Comparison of ENCODE assay signal across 24 mouse cellular contexts in the genomic region with DNA sequence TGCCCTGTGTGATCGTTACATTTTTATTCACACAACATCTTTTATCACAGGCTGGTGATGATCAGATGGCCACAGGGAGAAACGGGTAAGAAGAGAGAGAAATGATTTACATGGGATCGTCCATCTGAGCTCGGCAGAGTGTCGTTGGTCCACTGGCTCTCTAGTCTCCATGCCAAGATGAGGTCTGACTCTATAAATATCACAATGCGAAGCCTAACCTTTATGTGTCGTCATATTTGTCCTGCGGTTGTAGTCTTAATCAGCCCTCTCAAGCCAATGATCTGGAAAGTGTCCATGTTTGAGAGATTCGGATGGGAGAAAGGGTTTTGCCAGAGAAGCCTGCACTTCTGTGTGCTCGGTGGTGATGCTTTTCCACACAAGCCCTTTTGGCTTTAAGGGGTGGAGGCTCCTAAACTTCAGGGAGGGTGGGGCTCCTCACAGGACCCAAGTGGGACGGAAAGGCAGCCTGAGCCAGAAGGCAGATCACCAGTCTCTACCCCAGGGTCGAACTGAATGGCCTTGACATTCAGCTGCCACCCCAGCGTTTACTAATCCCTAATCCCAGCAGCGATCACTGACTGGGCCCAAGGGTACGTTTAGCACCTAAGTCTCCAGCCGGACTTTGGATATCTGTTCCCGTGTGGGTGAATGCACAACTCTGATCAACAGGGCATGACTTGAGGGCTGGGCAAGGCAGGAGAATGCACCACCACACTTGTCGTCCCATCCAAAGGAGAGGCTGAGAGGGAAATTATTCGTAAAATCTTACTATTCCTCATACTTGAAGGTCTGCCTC. TPM values are rescaled to one million over a fixed set of nuclear protein-coding genes. Genes with fewer than 3 reads are reported as not detected.
A peak's percentile ranks its signal among the peaks of the same experiment; 100 is the strongest.
DNase-seq lines count a peak whose midpoint lies in the region; ATAC-seq lines count a peak whose summit lies in the region.
"Had no signal": no experiment of that assay in that cellular context is flagged by ENCODE, and none has a peak within 500 bp of the region (broad histone marks: within the 10 kb centered on the region; RNA-seq: fewer than 3 reads in every experiment).

No protein-coding gene starts in this region.

- peak overlapping the region; percentile 39 for H3K4me2 ChIP-seq in heart, embryonic 15.5 days
- no peak overlapping the region for H3K4me2 ChIP-seq in forebrain, embryonic 13.5 days
- H3K4me2 ChIP-seq: forebrain, embryonic 15.5 days; liver, embryonic 11.5 days had no signal

- H3K4me1 ChIP-seq in heart, embryonic 15.5 days (replicated peaks) = peaks cover 8% of the 10 kb centered on the region; the same call in 1 of the 2 replicates
- no peaks in the 10 kb centered on the region for H3K4me1 ChIP-seq in forebrain, embryonic 13.5 days
- H3K4me1 ChIP-seq: embryonic facial prominence, embryonic 10.5 days; forebrain, embryonic 15.5 days had no signal

- no peaks in the 10 kb centered on the region for H3K9me3 ChIP-seq in heart, embryonic 15.5 days (replicated peaks)
- no peaks in the 10 kb centered on the region for H3K9me3 ChIP-seq in forebrain, embryonic 13.5 days (replicated peaks)
- H3K9me3 ChIP-seq: embryonic facial prominence, embryonic 10.5 days; forebrain, embryonic 15.5 days; midbrain, embryonic 10.5 days had no signal

- WGBS in heart, embryonic 15.5 days = 58% methylated on average over 19 of the region's 19 CpGs
- 85% methylated on average over 19 of the region's 19 CpGs for WGBS in forebrain, embryonic 13.5 days

- H3K27ac ChIP-seq in heart, embryonic 15.5 days = peak overlapping the region; percentile 23
- H3K27ac ChIP-seq in forebrain, embryonic 13.5 days = no peak overlapping the region
- H3K27ac ChIP-seq: embryonic facial prominence, embryonic 10.5 days; forebrain, embryonic 15.5 days; hindbrain, postnatal 0 days; midbrain, embryonic 10.5 days had no signal

- 0 out of 2 replicates have a peak, but pooled peaks have one; percentile 58 for ATAC-seq in heart, embryonic 15.5 days (replicated peaks; ENCODE audit: insufficient number of reproducible peaks, insufficient read depth, low FRiP score, low read depth)
- no peak for ATAC-seq in forebrain, embryonic 13.5 days
- ATAC-seq: CD4-positive, CD25-positive, alpha-beta regulatory T cell, adult 4 months; forebrain, embryonic 15.5 days; hindbrain, postnatal 0 days had no signal

- H3K27me3 ChIP-seq in heart, embryonic 15.5 days = no peaks in the 10 kb centered on the region
- no peaks in the 10 kb centered on the region for H3K27me3 ChIP-seq in forebrain, embryonic 13.5 days
- H3K27me3 ChIP-seq: forebrain, embryonic 15.5 days had no signal

- H3K4me3 ChIP-seq in heart, embryonic 15.5 days = no peak overlapping the region
- no peak overlapping the region for H3K4me3 ChIP-seq in forebrain, embryonic 13.5 days
- H3K4me3 ChIP-seq: embryonic facial prominence, embryonic 10.5 days; forebrain, embryonic 15.5 days; midbrain, embryonic 10.5 days had no signal

- H3K9ac ChIP-seq in heart, embryonic 15.5 days = no peak overlapping the region
- H3K9ac ChIP-seq in forebrain, embryonic 13.5 days = no peak overlapping the region
- H3K9ac ChIP-seq: forebrain, embryonic 15.5 days had no signal

- peak; percentile 51 for DNase-seq in gastrocnemius, adult 18-20 months (ENCODE audit: low spot score)
- DNase-seq in gastrocnemius, postnatal 14 days = no peak
- DNase-seq in heart, postnatal 36 days = no peak
- peak; percentile 62 to 72 for DNase-seq in kidney, adult 8-10 months
- peak; percentile 65 to 71 for DNase-seq in kidney, postnatal 36 days
- DNase-seq in cerebellum, postnatal 36 days = no peak
- DNase-seq: adrenal gland, adult 8-10 months; cerebellum, adult 11-12 months; left cerebral cortex, postnatal 4 days; lung, adult 2 months; lung, postnatal 36 days; right cerebral cortex, postnatal 25 days; thymus, postnatal 4 days had no signal

- H3K36me3 ChIP-seq in heart, embryonic 15.5 days = no peaks in the 10 kb centered on the region
- no peaks in the 10 kb centered on the region for H3K36me3 ChIP-seq in forebrain, embryonic 13.5 days (ENCODE audit: poor library complexity, severe bottlenecking)
- H3K36me3 ChIP-seq: embryonic facial prominence, embryonic 10.5 days; forebrain, embryonic 15.5 days; midbrain, embryonic 10.5 days had no signal

- intact Hi-C loops in gastrocnemius, postnatal 14 days (cut with DNase I; ENCODE audit: low total_unique reads) = no loop called here
- intact Hi-C loops in heart, postnatal 36 days (cut with DNase I) = no loop called here

RNA-seq across cellular contexts. Expression of a gene that starts 17.7 kb away (rescaled TPM):
- total RNA-seq in gastrocnemius, adult 18-20 months (2021) = 10 to 100 TPM; 31.5 to 39.0 TPM
- total RNA-seq in gastrocnemius, postnatal 14 days (2021) = 10 to 100 TPM; 15.4 to 22.5 TPM
- polyA plus RNA-seq in heart, embryonic 15.5 days (2015; fragmentation: Nextera tagmentation; extraction: Ambion mirVana) = 31.5 and 34.7 TPM in 2 replicates
- 10 to 100 TPM; 45.8 to 46.6 TPM for total RNA-seq in heart, postnatal 36 days (2021)
- polyA plus RNA-seq in forebrain, embryonic 13.5 days (2015; fragmentation: Nextera tagmentation; extraction: Ambion mirVana) = 44.9 and 46.4 TPM in 2 replicates

RNA-seq across cellular contexts. Expression of a gene that starts 42.1 kb away (rescaled TPM):
- under 1 TPM in 1 of 2 experiments, not detected in 1; 0.52 TPM for total RNA-seq in gastrocnemius, adult 18-20 months (2021)
- not detected for total RNA-seq in gastrocnemius, postnatal 14 days (2021)
- 0.16 and 2.0 TPM in 2 replicates for polyA plus RNA-seq in heart, embryonic 15.5 days (2015; fragmentation: Nextera tagmentation; extraction: Ambion mirVana)
- total RNA-seq in heart, postnatal 36 days (2021) = not detected
- 0.10 and 0.40 TPM in 2 replicates for polyA plus RNA-seq in forebrain, embryonic 13.5 days (2015; fragmentation: Nextera tagmentation; extraction: Ambion mirVana)
- total RNA-seq: hematopoietic stem cell, adult 5-6 weeks; MEL had no signal
- polyA plus RNA-seq: CD4-positive, CD25-positive, alpha-beta regulatory T cell, adult 4 months; embryonic facial prominence, embryonic 10.5 days; forebrain, embryonic 15.5 days; hindbrain, postnatal 0 days; midbrain, embryonic 10.5 days; neural tube, embryonic 11.5 days had no signal

Comparison
In these comparisons a context has a peak if more than half of its experiments do, and no peak if none do; other contexts are left out.
1. DNase-seq: peak in gastrocnemius, adult 18-20 months (single experiment), kidney, adult 8-10 months (2 of 2) and kidney, postnatal 36 days (2 of 2); none in gastrocnemius, postnatal 14 days (single experiment), heart, postnatal 36 days (0 of 2) and cerebellum, postnatal 36 days (0 of 2).